Mouse (Mus musculus) 3134 (cell line): ENCODE results near the gene Vwa7.

Experiments used
- DNase-seq: peaks from one replicate; pipeline ENCODE4 v3.0.0-alpha.2; 2011; ENCODE audit warnings: low spot score; ENCODE audit not compliant: insufficient read length; ENCODE audit errors: extremely low read depth

The Vwa7 gene

GRCm38 (mm10) chr17:35060737-35061297, 44.4 kb downstream of the Vwa7 start:
- no peak for DNase-seq

- DNase-seq, result no peak
Observed at GRCm38 (mm10) chr17:35061299-35061698, 44.9 kb downstream of the Vwa7 start.

DNA sequence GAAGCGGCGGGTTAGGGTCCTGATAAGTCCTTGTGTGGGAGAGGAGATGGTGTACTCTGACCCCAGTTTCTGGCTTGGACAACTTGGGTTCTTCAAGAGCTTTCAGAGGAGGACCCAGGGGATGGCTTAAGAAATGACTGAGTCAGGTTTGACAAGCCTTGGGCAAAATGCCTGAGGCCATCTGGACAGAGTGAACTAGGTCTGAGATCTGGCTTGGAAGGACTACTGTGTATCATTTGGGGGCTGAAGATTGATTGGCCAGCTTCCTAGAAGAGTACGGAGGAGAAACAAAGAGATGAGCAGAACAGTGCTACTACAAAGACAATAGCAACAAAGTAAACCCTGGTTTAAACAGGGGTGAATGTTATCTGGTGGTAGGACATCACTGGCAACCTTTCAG, 47.1 kb downstream of the Vwa7 start:
- no peak for DNase-seq

GRCm38 (mm10) chr17:35064378-35064877, 48.0 kb downstream of the Vwa7 start:
- DNase-seq, result no peak

- no peak for DNase-seq
Observed at GRCm38 (mm10) chr17:35064951-35065947, 48.9 kb downstream of the Vwa7 start, which contains the start of gene Ly6g6c. Gene Ly6g6c, plus strand, starts transcription at chr17:35065388.

- no peak for DNase-seq
Observed at GRCm38 (mm10) chr17:35066084-35066483, 49.7 kb downstream of the Vwa7 start, which contains the start of gene Mpig6b. Gene Mpig6b, minus strand, starts transcription at chr17:35066184.

- no peak for DNase-seq
Observed at GRCm38 (mm10) chr17:35068213-35068914, 52.0 kb downstream of the Vwa7 start.

DNA sequence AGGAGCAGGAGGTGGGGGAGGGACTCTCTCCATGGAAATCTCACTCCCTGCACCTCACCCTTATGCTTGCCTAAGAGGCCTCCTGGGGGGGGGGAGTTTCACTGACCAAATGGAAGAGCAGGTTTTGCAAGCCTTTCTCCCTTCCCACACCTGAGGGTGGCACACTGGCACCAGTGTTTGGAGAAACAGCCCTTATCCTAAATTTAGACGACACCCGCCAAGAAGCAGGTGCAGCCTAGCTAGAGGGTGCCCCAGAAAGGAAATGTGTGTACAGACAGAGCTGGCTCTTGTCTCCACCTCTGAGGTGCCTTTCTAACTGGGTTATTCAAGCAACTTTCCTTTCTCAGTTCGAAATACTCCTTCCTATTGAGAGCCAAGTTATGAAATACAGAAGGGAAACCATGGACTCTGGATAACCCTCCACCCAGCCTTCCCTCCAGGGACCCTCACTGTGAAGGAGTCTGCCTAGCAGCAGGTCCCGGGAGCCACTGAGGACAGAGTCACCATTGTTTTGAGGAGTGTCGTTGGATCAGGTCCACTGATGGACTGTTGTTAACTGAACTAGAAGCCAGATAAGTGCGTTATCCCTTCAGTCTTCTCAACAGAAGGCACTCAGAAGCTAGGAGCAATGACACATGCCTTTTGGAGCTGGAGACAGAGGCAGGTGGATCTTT, 54.3 kb downstream of the Vwa7 start:
- DNase-seq, result no peak

- DNase-seq, result no peak
Observed at GRCm38 (mm10) chr17:35071454-35071853, 55.1 kb downstream of the Vwa7 start.

DNA sequence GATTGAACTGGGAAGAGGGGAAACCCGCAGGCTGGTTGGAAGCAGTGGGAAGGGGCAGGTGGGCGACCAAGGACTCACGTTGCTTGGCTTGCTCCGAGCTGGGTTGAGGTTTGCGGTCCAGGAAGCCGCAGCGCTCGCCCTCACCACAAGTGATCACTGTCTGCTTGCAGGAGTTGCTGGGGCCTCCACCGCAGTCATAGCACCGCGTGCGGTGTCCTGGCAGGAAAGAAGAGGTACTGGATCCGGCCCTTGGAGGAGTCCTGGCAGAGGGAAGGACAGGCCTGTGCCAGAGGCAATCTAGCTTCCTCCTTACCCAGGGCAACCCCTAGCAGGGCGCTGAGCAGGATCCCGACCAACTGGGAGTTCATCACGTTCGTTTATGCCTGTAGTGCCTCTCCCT, 57.7 kb downstream of the Vwa7 start:
- no peak for DNase-seq
